Mouse (Mus musculus): ENCODE results near the gene Prkag2. TPM values are rescaled to one million over a fixed set of nuclear protein-coding genes. Genes with fewer than 3 reads are reported as not detected.

Prkag2 gene
- polyA plus RNA-seq, 1 experiment from 2014 or later: 32.6 TPM

- no peak for DNase-seq (ENCODE audit: low spot score)
- H3K9ac ChIP-seq (ENCODE audit: low read length): no peak overlapping the region
- 41% methylated on average over 4 of the region's 4 CpGs for WGBS
- H3K27me3 ChIP-seq (ENCODE audit: control insufficient read depth, insufficient read depth, low read length): 0 out of 2 replicates have a peak, but pooled peaks cover 2% of the 10 kb centered on the region
- no peak overlapping the region for H3K4me2 ChIP-seq (ENCODE audit: low read depth, severe bottlenecking)
- no peak for ATAC-seq (ENCODE audit: insufficient number of reproducible peaks, low FRiP score, low TSS enrichment, low read depth)
- no peak overlapping the region for H3K4me3 ChIP-seq (ENCODE audit: low read depth, low read length)
- H3K4me1 ChIP-seq (ENCODE audit: control insufficient read depth, insufficient read depth, low read length): peaks cover 16% of the 10 kb centered on the region; the same call in 1 of the 2 replicates
- no peaks in the 10 kb centered on the region for H3K36me3 ChIP-seq (ENCODE audit: control insufficient read depth, insufficient read depth, low read length)
- H3K27ac ChIP-seq (replicated peaks; ENCODE audit: low read depth, low read length): no peak overlapping the region
- H3K9me3 ChIP-seq (ENCODE audit: control insufficient read depth, low read length): no peaks in the 10 kb centered on the region
Measured at GRCm38 (mm10) chr5:25055288-25055687, 45.2 kb downstream of the Prkag2 start.

- H3K27ac ChIP-seq (replicated peaks; ENCODE audit: low read depth, low read length): no peak overlapping the region
- no peak overlapping the region for H3K9ac ChIP-seq (ENCODE audit: low read length)
- peaks cover 10% of the 10 kb centered on the region; the same call in 1 of the 2 replicates for H3K4me1 ChIP-seq (ENCODE audit: control insufficient read depth, insufficient read depth, low read length)
- ATAC-seq (ENCODE audit: insufficient number of reproducible peaks, low FRiP score, low TSS enrichment, low read depth): no peak
- WGBS: 80% methylated on average over 7 of the region's 7 CpGs
- H3K27me3 ChIP-seq (ENCODE audit: control insufficient read depth, insufficient read depth, low read length): no peaks in the 10 kb centered on the region
- no peaks in the 10 kb centered on the region for H3K36me3 ChIP-seq (ENCODE audit: control insufficient read depth, insufficient read depth, low read length)
- no peak overlapping the region for H3K4me3 ChIP-seq (ENCODE audit: low read depth, low read length)
- no peak for DNase-seq (ENCODE audit: low spot score)
- H3K9me3 ChIP-seq (ENCODE audit: control insufficient read depth, low read length): no peaks in the 10 kb centered on the region
- H3K4me2 ChIP-seq (ENCODE audit: low read depth, severe bottlenecking): no peak overlapping the region
Measured at GRCm38 (mm10) chr5:25053971-25054658, 46.3 kb downstream of the Prkag2 start.

GRCm38 (mm10) chr5:25050827-25051226 is 49.6 kb downstream of the Prkag2 start:
- DNase-seq (ENCODE audit: low spot score): no peak
- Histone ChIP-seq H3K36me3 (ENCODE audit: control insufficient read depth, insufficient read depth, low read length) (no peaks in the 10 kb centered on the region), H3K27me3 (ENCODE audit: control insufficient read depth, insufficient read depth, low read length) (no peaks in the 10 kb centered on the region), H3K4me2 (ENCODE audit: low read depth, severe bottlenecking) (no peak overlapping the region), H3K9ac (ENCODE audit: low read length) (no peak overlapping the region), H3K9me3 (ENCODE audit: control insufficient read depth, low read length) (no peaks in the 10 kb centered on the region), H3K27ac (replicated peaks; ENCODE audit: low read depth, low read length) (no peak overlapping the region), H3K4me3 (ENCODE audit: low read depth, low read length) (no peak overlapping the region), H3K4me1 (ENCODE audit: control insufficient read depth, insufficient read depth, low read length) (0 out of 2 replicates have a peak, but pooled peaks cover 4% of the 10 kb centered on the region)
- WGBS: 78% methylated on average over 8 of the region's 8 CpGs
- no peak for ATAC-seq (ENCODE audit: insufficient number of reproducible peaks, low FRiP score, low TSS enrichment, low read depth)

GRCm38 (mm10) chr5:25047670-25048069 is 52.8 kb downstream of the Prkag2 start:
- H3K27me3 ChIP-seq (ENCODE audit: control insufficient read depth, insufficient read depth, low read length): no peaks in the 10 kb centered on the region
- ATAC-seq (ENCODE audit: insufficient number of reproducible peaks, low FRiP score, low TSS enrichment, low read depth): no peak
- DNase-seq (ENCODE audit: low spot score): no peak

GRCm38 (mm10) chr5:25046762-25047161 is 53.7 kb downstream of the Prkag2 start:
- H3K4me1 ChIP-seq (ENCODE audit: control insufficient read depth, insufficient read depth, low read length): no peaks in the 10 kb centered on the region
- H3K9me3 ChIP-seq (ENCODE audit: control insufficient read depth, low read length): no peaks in the 10 kb centered on the region
- no peaks in the 10 kb centered on the region for H3K27me3 ChIP-seq (ENCODE audit: control insufficient read depth, insufficient read depth, low read length)
- no peak overlapping the region for H3K9ac ChIP-seq (ENCODE audit: low read length)
- H3K4me3 ChIP-seq (ENCODE audit: low read depth, low read length): no peak overlapping the region
- ATAC-seq (ENCODE audit: insufficient number of reproducible peaks, low FRiP score, low TSS enrichment, low read depth) (no peak), DNase-seq (ENCODE audit: low spot score) (no peak)
- no peak overlapping the region for H3K4me2 ChIP-seq (ENCODE audit: low read depth, severe bottlenecking)
- WGBS: 84% methylated on average over 3 of the region's 3 CpGs
- H3K27ac ChIP-seq (replicated peaks; ENCODE audit: low read depth, low read length): no peak overlapping the region
- no peaks in the 10 kb centered on the region for H3K36me3 ChIP-seq (ENCODE audit: control insufficient read depth, insufficient read depth, low read length)

More at GRCm38 (mm10) chr5:25047670-25048069, 52.8 kb downstream of the Prkag2 start:
- Histone ChIP-seq H3K9ac (ENCODE audit: low read length) (no peak overlapping the region), H3K36me3 (ENCODE audit: control insufficient read depth, insufficient read depth, low read length) (no peaks in the 10 kb centered on the region), H3K9me3 (ENCODE audit: control insufficient read depth, low read length) (no peaks in the 10 kb centered on the region), H3K4me2 (ENCODE audit: low read depth, severe bottlenecking) (no peak overlapping the region), H3K4me3 (ENCODE audit: low read depth, low read length) (no peak overlapping the region), H3K4me1 (ENCODE audit: control insufficient read depth, insufficient read depth, low read length) (no peaks in the 10 kb centered on the region), H3K27ac (replicated peaks; ENCODE audit: low read depth, low read length) (no peak overlapping the region)
- 67% methylated on average over 1 of the region's 1 CpGs for WGBS

GRCm38 (mm10) chr5:25044007-25044406 is 56.4 kb downstream of the Prkag2 start:
- ATAC-seq (ENCODE audit: insufficient number of reproducible peaks, low FRiP score, low TSS enrichment, low read depth): no peak

GRCm38 (mm10) chr5:25041947-25042346 is 58.5 kb downstream of the Prkag2 start:
- Histone ChIP-seq H3K9me3 (ENCODE audit: control insufficient read depth, low read length) (no peaks in the 10 kb centered on the region), H3K9ac (ENCODE audit: low read length) (no peak overlapping the region), H3K4me2 (ENCODE audit: low read depth, severe bottlenecking) (no peak overlapping the region), H3K36me3 (ENCODE audit: control insufficient read depth, insufficient read depth, low read length) (no peaks in the 10 kb centered on the region), H3K27me3 (ENCODE audit: control insufficient read depth, insufficient read depth, low read length) (no peaks in the 10 kb centered on the region), H3K27ac (replicated peaks; ENCODE audit: low read depth, low read length) (no peak overlapping the region), H3K4me3 (ENCODE audit: low read depth, low read length) (no peak overlapping the region), H3K4me1 (ENCODE audit: control insufficient read depth, insufficient read depth, low read length) (no peaks in the 10 kb centered on the region)
- ATAC-seq (ENCODE audit: insufficient number of reproducible peaks, low FRiP score, low TSS enrichment, low read depth) (no peak), DNase-seq (ENCODE audit: low spot score) (no peak)
- 85% methylated on average over 1 of the region's 1 CpGs for WGBS

More at GRCm38 (mm10) chr5:25044007-25044406, 56.4 kb downstream of the Prkag2 start:
- H3K9ac ChIP-seq (ENCODE audit: low read length): no peak overlapping the region
- no peak overlapping the region for H3K4me3 ChIP-seq (ENCODE audit: low read depth, low read length)
- no peaks in the 10 kb centered on the region for H3K9me3 ChIP-seq (ENCODE audit: control insufficient read depth, low read length)
- H3K4me1 ChIP-seq (ENCODE audit: control insufficient read depth, insufficient read depth, low read length): no peaks in the 10 kb centered on the region
- no peaks in the 10 kb centered on the region for H3K27me3 ChIP-seq (ENCODE audit: control insufficient read depth, insufficient read depth, low read length)
- H3K27ac ChIP-seq (replicated peaks; ENCODE audit: low read depth, low read length): no peak overlapping the region
- DNase-seq (ENCODE audit: low spot score): no peak
- no peak overlapping the region for H3K4me2 ChIP-seq (ENCODE audit: low read depth, severe bottlenecking)
- no peaks in the 10 kb centered on the region for H3K36me3 ChIP-seq (ENCODE audit: control insufficient read depth, insufficient read depth, low read length)
- 87% methylated on average over 2 of the region's 2 CpGs for WGBS

GRCm38 (mm10) chr5:25041307-25041706 is 59.1 kb downstream of the Prkag2 start:
- no peak overlapping the region for H3K4me3 ChIP-seq (ENCODE audit: low read depth, low read length)

GRCm38 (mm10) chr5:25040903-25041302 is 59.5 kb downstream of the Prkag2 start:
- Histone ChIP-seq H3K4me3 (ENCODE audit: low read depth, low read length) (no peak overlapping the region), H3K27me3 (ENCODE audit: control insufficient read depth, insufficient read depth, low read length) (no peaks in the 10 kb centered on the region), H3K4me2 (ENCODE audit: low read depth, severe bottlenecking) (no peak overlapping the region), H3K36me3 (ENCODE audit: control insufficient read depth, insufficient read depth, low read length) (no peaks in the 10 kb centered on the region), H3K9ac (ENCODE audit: low read length) (no peak overlapping the region), H3K27ac (replicated peaks; ENCODE audit: low read depth, low read length) (no peak overlapping the region), H3K9me3 (ENCODE audit: control insufficient read depth, low read length) (no peaks in the 10 kb centered on the region), H3K4me1 (ENCODE audit: control insufficient read depth, insufficient read depth, low read length) (no peaks in the 10 kb centered on the region)
- DNase-seq (ENCODE audit: low spot score): no peak
- WGBS: 83% methylated on average over 7 of the region's 7 CpGs
- no peak for ATAC-seq (ENCODE audit: insufficient number of reproducible peaks, low FRiP score, low TSS enrichment, low read depth)

More at GRCm38 (mm10) chr5:25041307-25041706, 59.1 kb downstream of the Prkag2 start:
- H3K9me3 ChIP-seq (ENCODE audit: control insufficient read depth, low read length): no peaks in the 10 kb centered on the region
- no peak overlapping the region for H3K9ac ChIP-seq (ENCODE audit: low read length)
- H3K27ac ChIP-seq (replicated peaks; ENCODE audit: low read depth, low read length): no peak overlapping the region
- no peak for DNase-seq (ENCODE audit: low spot score)
- no peak for ATAC-seq (ENCODE audit: insufficient number of reproducible peaks, low FRiP score, low TSS enrichment, low read depth)
- H3K36me3 ChIP-seq (ENCODE audit: control insufficient read depth, insufficient read depth, low read length): no peaks in the 10 kb centered on the region
- H3K27me3 ChIP-seq (ENCODE audit: control insufficient read depth, insufficient read depth, low read length): no peaks in the 10 kb centered on the region
- WGBS: 52% methylated on average over 5 of the region's 5 CpGs
- no peaks in the 10 kb centered on the region for H3K4me1 ChIP-seq (ENCODE audit: control insufficient read depth, insufficient read depth, low read length)
- no peak overlapping the region for H3K4me2 ChIP-seq (ENCODE audit: low read depth, severe bottlenecking)

Measured in limb, embryonic 11.5 days (tissue).